Mouse (Mus musculus): ENCODE data around the gene Gm49403. TPM values are rescaled to one million over a fixed set of nuclear protein-coding genes. Genes with fewer than 3 reads are reported as not detected.
"Not testable (repeated sequence)": the region's sequence is repeated elsewhere in the genome, so short reads cannot be mapped to it uniquely, and the experiment has no call there.

Gene Gm49403
- polyA plus RNA-seq, 1 experiment from 2014 or later = not detected

- Histone ChIP-seq H3K27ac (ENCODE audit: low read depth) (peak overlapping the region; percentile 84), H3K4me2 (ENCODE audit: low read length) (peak overlapping the region; percentile 58), H3K4me3 (ENCODE audit: low read depth, low read length) (peak overlapping the region; percentile 96), H3K9ac (ENCODE audit: low read length) (peak overlapping the region; percentile 97), H3K36me3 (ENCODE audit: control insufficient read depth, insufficient read depth, low read length) (peaks cover 33% of the 10 kb centered on the region), H3K4me1 (replicated peaks; ENCODE audit: control insufficient read depth, insufficient read depth, low read length) (peaks cover 21% of the 10 kb centered on the region)
- peak; percentile 30 for ATAC-seq (replicated peaks; ENCODE audit: low FRiP score, low TSS enrichment, low read depth)
- H3K27me3 ChIP-seq (replicated peaks; ENCODE audit: control insufficient read depth, insufficient read depth, low read length); H3K9me3 ChIP-seq (ENCODE audit: control insufficient read depth, low read length): not testable (repeated sequence)
- 25% methylated on average over 21 of the region's 21 CpGs for WGBS
- peak; percentile 66 for DNase-seq (ENCODE audit: low spot score)
Measured at GRCm38 (mm10) chr19:8897211-8897864, 13.6 kb downstream of the Gm49403 start.

- Histone ChIP-seq H3K36me3 (ENCODE audit: control insufficient read depth, insufficient read depth, low read length) (peaks cover 37% of the 10 kb centered on the region), H3K9ac (ENCODE audit: low read length) (peak within 1 kb of the TSS; percentile 97), H3K27me3 (replicated peaks; ENCODE audit: control insufficient read depth, insufficient read depth, low read length) (no peaks in the 10 kb centered on the region), H3K27ac (ENCODE audit: low read depth) (peak within 1 kb of the TSS; percentile 84), H3K4me1 (replicated peaks; ENCODE audit: control insufficient read depth, insufficient read depth, low read length) (peaks cover 21% of the 10 kb centered on the region), H3K4me2 (ENCODE audit: low read length) (peak within 1 kb of the TSS; percentile 85), H3K4me3 (ENCODE audit: low read depth, low read length) (peak within 1 kb of the TSS; percentile 96), H3K9me3 (ENCODE audit: control insufficient read depth, low read length) (no peaks in the 10 kb centered on the region)
- DNase-seq (ENCODE audit: low spot score) = peak; percentile 95
- peak; percentile 98 for ATAC-seq (replicated peaks; ENCODE audit: low FRiP score, low TSS enrichment, low read depth)
- WGBS = under 1% methylated on average over 53 of the region's 53 CpGs
Measured at GRCm38 (mm10) chr19:8897865-8898495, 14.2 kb downstream of the Gm49403 start, which contains the start of gene Ganab. Gene Ganab, plus strand, starts transcription at chr19:8898071.

- ATAC-seq (replicated peaks; ENCODE audit: low FRiP score, low TSS enrichment, low read depth) (no peak), DNase-seq (ENCODE audit: low spot score) (no peak)
- WGBS = 4% methylated on average over 13 of the region's 13 CpGs
Measured at GRCm38 (mm10) chr19:8898576-8898975, 14.8 kb downstream of the Gm49403 start.

GRCm38 (mm10) chr19:8899079-8899478 lies 15.3 kb downstream of the Gm49403 start:
- Histone ChIP-seq H3K4me2 (ENCODE audit: low read length) (peak overlapping the region; percentile 85), H3K4me1 (replicated peaks; ENCODE audit: control insufficient read depth, insufficient read depth, low read length) (peaks cover 21% of the 10 kb centered on the region), H3K4me3 (ENCODE audit: low read depth, low read length) (peak overlapping the region; percentile 96), H3K36me3 (ENCODE audit: control insufficient read depth, insufficient read depth, low read length) (peaks cover 47% of the 10 kb centered on the region), H3K27ac (ENCODE audit: low read depth) (0 out of 2 replicates have a peak overlapping the region, but pooled peaks have one; percentile 0), H3K9ac (ENCODE audit: low read length) (peak overlapping the region; percentile 97), H3K9me3 (ENCODE audit: control insufficient read depth, low read length) (no peaks in the 10 kb centered on the region), H3K27me3 (replicated peaks; ENCODE audit: control insufficient read depth, insufficient read depth, low read length) (no peaks in the 10 kb centered on the region)
- DNase-seq (ENCODE audit: low spot score) (no peak), ATAC-seq (replicated peaks; ENCODE audit: low FRiP score, low TSS enrichment, low read depth) (no peak)
- 39% methylated on average over 3 of the region's 3 CpGs for WGBS

More at GRCm38 (mm10) chr19:8898576-8898975, 14.8 kb downstream of the Gm49403 start:
- Histone ChIP-seq H3K36me3 (ENCODE audit: control insufficient read depth, insufficient read depth, low read length) (peaks cover 43% of the 10 kb centered on the region), H3K4me1 (replicated peaks; ENCODE audit: control insufficient read depth, insufficient read depth, low read length) (peaks cover 21% of the 10 kb centered on the region), H3K27me3 (replicated peaks; ENCODE audit: control insufficient read depth, insufficient read depth, low read length) (no peaks in the 10 kb centered on the region), H3K4me2 (ENCODE audit: low read length) (peak overlapping the region; percentile 85), H3K9me3 (ENCODE audit: control insufficient read depth, low read length) (no peaks in the 10 kb centered on the region), H3K4me3 (ENCODE audit: low read depth, low read length) (peak overlapping the region; percentile 96), H3K9ac (ENCODE audit: low read length) (peak overlapping the region; percentile 97), H3K27ac (ENCODE audit: low read depth) (peak overlapping the region; percentile 84)

- ATAC-seq (replicated peaks; ENCODE audit: low FRiP score, low TSS enrichment, low read depth) (no peak), DNase-seq (ENCODE audit: low spot score) (no peak)
- H3K4me3 ChIP-seq (ENCODE audit: low read depth, low read length) = no peak overlapping the region
- peaks cover 63% of the 10 kb centered on the region for H3K36me3 ChIP-seq (ENCODE audit: control insufficient read depth, insufficient read depth, low read length)
- H3K4me1 ChIP-seq (replicated peaks; ENCODE audit: control insufficient read depth, insufficient read depth, low read length) = peaks cover 12% of the 10 kb centered on the region
- no peak overlapping the region for H3K4me2 ChIP-seq (ENCODE audit: low read length)
- WGBS = 95% methylated on average over 5 of the region's 5 CpGs
- H3K9me3 ChIP-seq (ENCODE audit: control insufficient read depth, low read length) = no peaks in the 10 kb centered on the region
- no peak overlapping the region for H3K9ac ChIP-seq (ENCODE audit: low read length)
- no peak overlapping the region for H3K27ac ChIP-seq (ENCODE audit: low read depth)
- no peaks in the 10 kb centered on the region for H3K27me3 ChIP-seq (replicated peaks; ENCODE audit: control insufficient read depth, insufficient read depth, low read length)
Measured at GRCm38 (mm10) chr19:8903412-8903811, 19.7 kb downstream of the Gm49403 start.

GRCm38 (mm10) chr19:8908531-8908930 lies 24.8 kb downstream of the Gm49403 start:
- DNase-seq (ENCODE audit: low spot score) (no peak), ATAC-seq (replicated peaks; ENCODE audit: low FRiP score, low TSS enrichment, low read depth) (no peak)
- H3K27me3 ChIP-seq (replicated peaks; ENCODE audit: control insufficient read depth, insufficient read depth, low read length) = no peaks in the 10 kb centered on the region
- peaks cover 97% of the 10 kb centered on the region for H3K36me3 ChIP-seq (ENCODE audit: control insufficient read depth, insufficient read depth, low read length)
- no peak overlapping the region for H3K4me3 ChIP-seq (ENCODE audit: low read depth, low read length)
- no peak overlapping the region for H3K9ac ChIP-seq (ENCODE audit: low read length)
- no peaks in the 10 kb centered on the region for H3K4me1 ChIP-seq (replicated peaks; ENCODE audit: control insufficient read depth, insufficient read depth, low read length)
- H3K27ac ChIP-seq (ENCODE audit: low read depth) = no peak overlapping the region
- 90% methylated on average over 6 of the region's 6 CpGs for WGBS
- H3K9me3 ChIP-seq (ENCODE audit: control insufficient read depth, low read length) = no peaks in the 10 kb centered on the region
- no peak overlapping the region for H3K4me2 ChIP-seq (ENCODE audit: low read length)

GRCm38 (mm10) chr19:8911810-8912209 lies 28.1 kb downstream of the Gm49403 start:
- no peak overlapping the region for H3K4me2 ChIP-seq (ENCODE audit: low read length)
- 93% methylated on average over 5 of the region's 5 CpGs for WGBS
- ATAC-seq (replicated peaks; ENCODE audit: low FRiP score, low TSS enrichment, low read depth) (no peak), DNase-seq (ENCODE audit: low spot score) (no peak)
- peaks cover 100% of the 10 kb centered on the region for H3K36me3 ChIP-seq (ENCODE audit: control insufficient read depth, insufficient read depth, low read length)
- H3K4me3 ChIP-seq (ENCODE audit: low read depth, low read length) = no peak overlapping the region
- no peaks in the 10 kb centered on the region for H3K27me3 ChIP-seq (replicated peaks; ENCODE audit: control insufficient read depth, insufficient read depth, low read length)
- no peak overlapping the region for H3K9ac ChIP-seq (ENCODE audit: low read length)
- no peaks in the 10 kb centered on the region for H3K9me3 ChIP-seq (ENCODE audit: control insufficient read depth, low read length)
- H3K4me1 ChIP-seq (replicated peaks; ENCODE audit: control insufficient read depth, insufficient read depth, low read length) = no peaks in the 10 kb centered on the region
- no peak overlapping the region for H3K27ac ChIP-seq (ENCODE audit: low read depth)

GRCm38 (mm10) chr19:8914212-8914611 lies 30.5 kb downstream of the Gm49403 start:
- H3K4me3 ChIP-seq (ENCODE audit: low read depth, low read length) = no peak overlapping the region
- no peaks in the 10 kb centered on the region for H3K9me3 ChIP-seq (ENCODE audit: control insufficient read depth, low read length)
- H3K4me2 ChIP-seq (ENCODE audit: low read length) = no peak overlapping the region
- 95% methylated on average over 3 of the region's 3 CpGs for WGBS
- no peaks in the 10 kb centered on the region for H3K4me1 ChIP-seq (replicated peaks; ENCODE audit: control insufficient read depth, insufficient read depth, low read length)
- no peaks in the 10 kb centered on the region for H3K27me3 ChIP-seq (replicated peaks; ENCODE audit: control insufficient read depth, insufficient read depth, low read length)
- H3K27ac ChIP-seq (ENCODE audit: low read depth) = no peak overlapping the region
- H3K9ac ChIP-seq (ENCODE audit: low read length) = no peak overlapping the region
- peaks cover 81% of the 10 kb centered on the region for H3K36me3 ChIP-seq (ENCODE audit: control insufficient read depth, insufficient read depth, low read length)
- DNase-seq (ENCODE audit: low spot score) (no peak), ATAC-seq (replicated peaks; ENCODE audit: low FRiP score, low TSS enrichment, low read depth) (no peak)
